Mouse (Mus musculus) T-helper 2 cell (primary cell): ENCODE results near the gene R3hdm1.

Source experiments
- in situ Hi-C: fragments of 300-600 bp; cut with MboI, MseI; formaldehyde crosslinking; loops from one replicate; pipeline ENCODE4 v1.15.1; 2025; ENCODE audit warnings: high pct_unique_total_duplicates

The R3hdm1 gene

GRCm38 (mm10) chr1:128102641-128103461, at the start of gene R3hdm1, which contains the start of gene Zranb3:
R3hdm1 (plus strand) TSS chr1:128103301.
Zranb3 (minus strand) TSS chr1:128103047.
- in situ Hi-C loops, result no loop called here

- in situ Hi-C loops, result no loop called here
Observed at GRCm38 (mm10) chr1:128057269-128057668, 45.8 kb upstream of the R3hdm1 start.

GRCm38 (mm10) chr1:128058625-128059024, 44.5 kb upstream of the R3hdm1 start:
- in situ Hi-C loops, result no loop called here

GRCm38 (mm10) chr1:128060655-128061344, 42.3 kb upstream of the R3hdm1 start:
- in situ Hi-C loops, result no loop called here

GRCm38 (mm10) chr1:128061401-128061800, 41.7 kb upstream of the R3hdm1 start:
- in situ Hi-C loops, result no loop called here

- in situ Hi-C loops, result no loop called here
Observed at GRCm38 (mm10) chr1:128062167-128062566, 40.9 kb upstream of the R3hdm1 start.

GRCm38 (mm10) chr1:128064716-128065115, 38.4 kb upstream of the R3hdm1 start:
- in situ Hi-C loops, result no loop called here

- in situ Hi-C loops, result no loop called here
Observed at GRCm38 (mm10) chr1:128068945-128069397, 34.1 kb upstream of the R3hdm1 start.

- in situ Hi-C loops, result no loop called here
Observed at GRCm38 (mm10) chr1:128070003-128070402, 33.1 kb upstream of the R3hdm1 start.

- in situ Hi-C loops, result no loop called here
Observed at GRCm38 (mm10) chr1:128073051-128073450, 30.1 kb upstream of the R3hdm1 start.

GRCm38 (mm10) chr1:128076791-128077479, 26.2 kb upstream of the R3hdm1 start:
- in situ Hi-C loops, result no loop called here

- in situ Hi-C loops, result no loop called here
Observed at GRCm38 (mm10) chr1:128077788-128078187, 25.3 kb upstream of the R3hdm1 start.

- in situ Hi-C loops, result no loop called here
Observed at GRCm38 (mm10) chr1:128078646-128079045, 24.5 kb upstream of the R3hdm1 start.

- in situ Hi-C loops, result no loop called here
Observed at GRCm38 (mm10) chr1:128080936-128081696, 22.0 kb upstream of the R3hdm1 start.

GRCm38 (mm10) chr1:128081873-128082272, 21.2 kb upstream of the R3hdm1 start:
- in situ Hi-C loops, result no loop called here

GRCm38 (mm10) chr1:128082800-128083199, 20.3 kb upstream of the R3hdm1 start:
- in situ Hi-C loops, result no loop called here

- in situ Hi-C loops, result no loop called here
Observed at GRCm38 (mm10) chr1:128094686-128095085, 8.4 kb upstream of the R3hdm1 start.

GRCm38 (mm10) chr1:128098309-128098708, 4.8 kb upstream of the R3hdm1 start:
- in situ Hi-C loops, result no loop called here

GRCm38 (mm10) chr1:128102251-128102640, 855 bp upstream of the R3hdm1 start:
- in situ Hi-C loops, result no loop called here

GRCm38 (mm10) chr1:128103520-128104088, 503 bp downstream of the R3hdm1 start:
- in situ Hi-C loops, result no loop called here
